Mouse (Mus musculus): ENCODE data around the gene Ppp1ca.

GRCm38 (mm10) chr19:4154437-4155222 is 37.2 kb upstream of the Ppp1ca start:
- peak; percentile 95; the same call in 1 of the 2 replicates for TF ChIP-seq POLR2AphosphoS2 (IDR thresholded peaks at IDR 0.05; ENCODE audit: low read depth, low read length)
- TF ChIP-seq CTCF (conservative IDR thresholded peaks at IDR 0.05 in 1 of 2, IDR thresholded peaks at IDR 0.05 in 1 of 2; ENCODE audit: low read depth in 2 of 2, low read length in 2 of 2): no peak
- peak; percentile 91 for TF ChIP-seq CHD2 (IDR thresholded peaks at IDR 0.05; ENCODE audit: low read length)
- TF ChIP-seq ETS1 (conservative IDR thresholded peaks at IDR 0.05; ENCODE audit: low read depth, low read length): peak; percentile 72
- TF ChIP-seq TBP (conservative IDR thresholded peaks at IDR 0.05; ENCODE audit: low read depth, low read length): peak; percentile 89
- no peak for TF ChIP-seq SMC3 (IDR thresholded peaks at IDR 0.05; ENCODE audit: low read depth, low read length)
- TF ChIP-seq BHLHE40 (IDR thresholded peaks at IDR 0.05; ENCODE audit: low read depth, low read length): peak; percentile 93
- peak; percentile 80 for TF ChIP-seq ZMIZ1 (IDR thresholded peaks at IDR 0.05; ENCODE audit: low read depth, low read length)
- TF ChIP-seq KAT2A (IDR thresholded peaks at IDR 0.05; ENCODE audit: insufficient replicate concordance, low read length): 0 out of 2 replicates have a peak, but pooled peaks have one; percentile 29
- no peak; the same call in 1 of the 2 replicates for TF ChIP-seq USF2 (conservative IDR thresholded peaks at IDR 0.05; ENCODE audit: low read depth, low read length)

Data from CH12.LX (cell line).